Mouse (Mus musculus): ENCODE results near the gene Slc8a2. TPM values are rescaled to one million over a fixed set of nuclear protein-coding genes. Genes with fewer than 3 reads are reported as not detected.

The Slc8a2 gene
- polyA plus RNA-seq (2012; fragmentation: generic; extraction: Trizol), result 0.02 TPM

GRCm38 (mm10) chr7:16129421-16129845 lies at the start of gene Slc8a2:
Gene Slc8a2 (plus strand): TSS chr7:16129826.
- H3K79me2 ChIP-seq (ENCODE audit: control insufficient read depth, insufficient read depth), result no peaks in the 10 kb centered on the region
- no peak for TF ChIP-seq MAX (IDR thresholded peaks at IDR 0.05; ENCODE audit: low read depth)
- TF ChIP-seq REST (IDR thresholded peaks at IDR 0.05; ENCODE audit: insufficient read depth, insufficient read length), result peak; percentile 72
- peaks cover 39% of the 10 kb centered on the region for H3K27me3 ChIP-seq (ENCODE audit: control insufficient read depth, insufficient read depth, insufficient read length)

GRCm38 (mm10) chr7:16079947-16080346 lies 49.7 kb upstream of the Slc8a2 start:
- Histone ChIP-seq H3K36me3 (ENCODE audit: control insufficient read depth, insufficient read depth) (no peaks in the 10 kb centered on the region), H3K4me2 (ENCODE audit: low read depth) (no peak overlapping the region), H3ac (ENCODE audit: control insufficient read depth, insufficient read length) (no peak overlapping the region), H3K27me3 (ENCODE audit: control insufficient read depth, insufficient read depth, insufficient read length) (peaks cover 55% of the 10 kb centered on the region), H3K4me3 (no peak overlapping the region), H3K79me2 (ENCODE audit: control insufficient read depth, insufficient read depth) (no peaks in the 10 kb centered on the region)
- TF ChIP-seq MAX (IDR thresholded peaks at IDR 0.05; ENCODE audit: low read depth) (no peak), TCF3 (IDR thresholded peaks at IDR 0.05; ENCODE audit: insufficient read length, low read depth) (no peak), POLR2AphosphoS2 (IDR thresholded peaks at IDR 0.05; ENCODE audit: insufficient read length, low read depth) (no peak), MYOG (IDR thresholded peaks at IDR 0.05; ENCODE audit: control insufficient read depth in 1 of 3, insufficient read depth in 1 of 3, insufficient read length in 2 of 3, low read depth in 2 of 3) (no peak), CEBPB (IDR thresholded peaks at IDR 0.05; ENCODE audit: insufficient read depth, poor library complexity, severe bottlenecking) (no peak), REST (IDR thresholded peaks at IDR 0.05; ENCODE audit: insufficient read depth, insufficient read length) (no peak), TCF12 (IDR thresholded peaks at IDR 0.05; ENCODE audit: insufficient read depth, poor library complexity, severe bottlenecking) (no peak), E2F4 (IDR thresholded peaks at IDR 0.05; ENCODE audit: insufficient read depth) (no peak), MYOD1 (IDR thresholded peaks at IDR 0.05; ENCODE audit: control insufficient read depth in 1 of 3, insufficient read length in 2 of 3, low read depth in 2 of 3) (no peak), SRF (IDR thresholded peaks at IDR 0.05; ENCODE audit: control insufficient read depth, insufficient read length, low read depth) (no peak), USF1 (IDR thresholded peaks at IDR 0.05; ENCODE audit: low read depth) (no peak), POLR2A (IDR thresholded peaks at IDR 0.05; ENCODE audit: insufficient read length, low read depth) (no peak)

More at GRCm38 (mm10) chr7:16129421-16129845, at the start of gene Slc8a2:
- Histone ChIP-seq H3K36me3 (ENCODE audit: control insufficient read depth, insufficient read depth) (no peaks in the 10 kb centered on the region), H3ac (ENCODE audit: control insufficient read depth, insufficient read length) (no peak within 1 kb of the TSS), H3K4me3 (no peak within 1 kb of the TSS), H3K4me2 (ENCODE audit: low read depth) (no peak within 1 kb of the TSS)

DNA sequence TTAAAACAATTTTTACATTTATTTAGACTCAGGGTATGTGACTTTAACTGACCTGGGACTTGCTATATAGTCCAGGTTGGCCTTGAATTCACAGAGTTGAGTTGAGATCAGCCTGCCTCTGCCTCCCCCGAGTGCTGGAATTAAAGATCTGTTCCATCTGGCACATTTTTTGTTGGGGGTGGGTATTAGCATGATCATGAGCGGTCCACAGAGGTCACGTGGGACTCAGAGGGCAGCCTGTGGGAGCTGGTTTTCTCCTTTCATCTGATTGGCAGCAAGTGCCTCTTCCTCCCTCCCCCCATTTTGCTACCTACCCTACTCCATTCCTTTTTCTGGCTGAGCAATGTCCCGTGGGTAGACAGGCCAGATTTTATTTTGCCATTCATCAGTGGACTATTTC lies 49.0 kb upstream of the Slc8a2 start:
- H3ac ChIP-seq (ENCODE audit: control insufficient read depth, insufficient read length), result no peak overlapping the region
- H3K79me2 ChIP-seq (ENCODE audit: control insufficient read depth, insufficient read depth), result no peaks in the 10 kb centered on the region
- no peak overlapping the region for H3K4me2 ChIP-seq (ENCODE audit: low read depth)
- peaks cover 55% of the 10 kb centered on the region for H3K27me3 ChIP-seq (ENCODE audit: control insufficient read depth, insufficient read depth, insufficient read length)
- no peak overlapping the region for H3K4me3 ChIP-seq
- TF ChIP-seq CEBPB (IDR thresholded peaks at IDR 0.05; ENCODE audit: insufficient read depth, poor library complexity, severe bottlenecking) (no peak), SRF (IDR thresholded peaks at IDR 0.05; ENCODE audit: control insufficient read depth, insufficient read length, low read depth) (no peak), TCF12 (IDR thresholded peaks at IDR 0.05; ENCODE audit: insufficient read depth, poor library complexity, severe bottlenecking) (no peak), POLR2A (IDR thresholded peaks at IDR 0.05; ENCODE audit: insufficient read length, low read depth) (no peak), REST (IDR thresholded peaks at IDR 0.05; ENCODE audit: insufficient read depth, insufficient read length) (no peak), MYOD1 (IDR thresholded peaks at IDR 0.05; ENCODE audit: control insufficient read depth in 1 of 3, insufficient read length in 2 of 3, low read depth in 2 of 3) (no peak), MYOG (IDR thresholded peaks at IDR 0.05; ENCODE audit: control insufficient read depth in 1 of 3, insufficient read depth in 1 of 3, insufficient read length in 2 of 3, low read depth in 2 of 3) (no peak), TCF3 (IDR thresholded peaks at IDR 0.05; ENCODE audit: insufficient read length, low read depth) (no peak), POLR2AphosphoS2 (IDR thresholded peaks at IDR 0.05; ENCODE audit: insufficient read length, low read depth) (no peak), E2F4 (IDR thresholded peaks at IDR 0.05; ENCODE audit: insufficient read depth) (no peak), MAX (IDR thresholded peaks at IDR 0.05; ENCODE audit: low read depth) (no peak), USF1 (IDR thresholded peaks at IDR 0.05; ENCODE audit: low read depth) (no peak)
- no peaks in the 10 kb centered on the region for H3K36me3 ChIP-seq (ENCODE audit: control insufficient read depth, insufficient read depth)

DNA sequence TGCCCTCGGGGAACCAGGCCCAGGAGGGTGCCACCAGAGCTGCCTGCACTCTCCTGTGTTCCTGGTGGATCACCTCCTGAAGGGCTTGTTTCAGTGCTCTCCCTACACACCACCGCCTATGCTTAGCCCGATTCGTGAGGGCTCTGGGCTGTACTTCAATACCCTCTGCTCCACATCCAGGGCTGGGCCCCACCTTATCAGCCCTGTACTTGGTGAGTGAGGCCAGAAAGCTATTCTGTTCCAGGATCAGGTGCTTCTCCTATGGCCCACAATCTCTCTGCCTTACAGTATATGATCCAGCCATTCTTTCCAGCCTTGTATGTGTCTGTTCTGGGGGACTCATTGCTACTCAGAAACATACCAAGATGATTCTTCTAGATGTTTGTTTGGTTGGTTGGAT lies 46.3 kb upstream of the Slc8a2 start:
- no peaks in the 10 kb centered on the region for H3K79me2 ChIP-seq (ENCODE audit: control insufficient read depth, insufficient read depth)
- peaks cover 45% of the 10 kb centered on the region for H3K27me3 ChIP-seq (ENCODE audit: control insufficient read depth, insufficient read depth, insufficient read length)
- no peak overlapping the region for H3K4me3 ChIP-seq
- H3K4me2 ChIP-seq (ENCODE audit: low read depth), result no peak overlapping the region
- TF ChIP-seq TCF12 (IDR thresholded peaks at IDR 0.05; ENCODE audit: insufficient read depth, poor library complexity, severe bottlenecking) (no peak), POLR2AphosphoS2 (IDR thresholded peaks at IDR 0.05; ENCODE audit: insufficient read length, low read depth) (no peak), MYOD1 (IDR thresholded peaks at IDR 0.05; ENCODE audit: control insufficient read depth in 1 of 3, insufficient read length in 2 of 3, low read depth in 2 of 3) (no peak), SRF (IDR thresholded peaks at IDR 0.05; ENCODE audit: control insufficient read depth, insufficient read length, low read depth) (no peak), POLR2A (IDR thresholded peaks at IDR 0.05; ENCODE audit: insufficient read length, low read depth) (no peak), CEBPB (IDR thresholded peaks at IDR 0.05; ENCODE audit: insufficient read depth, poor library complexity, severe bottlenecking) (no peak), USF1 (IDR thresholded peaks at IDR 0.05; ENCODE audit: low read depth) (no peak), MAX (IDR thresholded peaks at IDR 0.05; ENCODE audit: low read depth) (no peak)
- no peaks in the 10 kb centered on the region for H3K36me3 ChIP-seq (ENCODE audit: control insufficient read depth, insufficient read depth)
- no peak overlapping the region for H3ac ChIP-seq (ENCODE audit: control insufficient read depth, insufficient read length)

DNA sequence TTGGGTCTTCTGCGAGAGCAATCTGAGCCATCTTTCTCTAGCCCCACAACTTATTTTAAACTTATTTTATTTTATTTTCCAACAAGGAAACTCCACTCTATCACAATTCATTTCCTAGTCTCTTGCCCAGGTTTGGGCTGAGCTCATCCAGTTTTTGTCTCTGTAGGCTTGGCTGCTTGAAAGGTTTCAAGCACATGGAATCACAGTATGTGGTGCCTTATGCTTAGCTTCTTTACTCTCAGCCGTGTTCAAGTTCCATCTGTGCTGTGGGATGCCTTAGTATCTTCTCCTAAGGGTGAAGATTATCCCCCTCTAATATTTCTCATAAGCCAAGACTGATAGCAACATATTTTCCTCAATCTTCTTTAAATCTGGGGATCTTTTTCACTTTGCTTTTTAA lies 42.0 kb upstream of the Slc8a2 start:
- Histone ChIP-seq H3K36me3 (ENCODE audit: control insufficient read depth, insufficient read depth) (no peaks in the 10 kb centered on the region), H3K4me2 (ENCODE audit: low read depth) (no peak overlapping the region), H3K4me3 (no peak overlapping the region), H3K79me2 (ENCODE audit: control insufficient read depth, insufficient read depth) (no peaks in the 10 kb centered on the region), H3ac (ENCODE audit: control insufficient read depth, insufficient read length) (no peak overlapping the region), H3K27me3 (ENCODE audit: control insufficient read depth, insufficient read depth, insufficient read length) (peaks cover 19% of the 10 kb centered on the region)
- no peak for TF ChIP-seq CEBPB (IDR thresholded peaks at IDR 0.05; ENCODE audit: insufficient read depth, poor library complexity, severe bottlenecking)

Data from myocyte (in vitro differentiated cells).